Mouse (Mus musculus) heart, postnatal 0 days (tissue): Measurements from ENCODE around the gene Galnt10.

Experiments used
- CTCF ChIP-seq: IDR thresholded peaks from 2 replicates; pipeline ENCODE4 v1.5.1; 2016; ENCODE audit warnings: antibody characterized with exemption, control low read depth, low read depth
- EP300 ChIP-seq: IDR thresholded peaks from 2 replicates; pipeline ENCODE4 v1.6.1; 2016; ENCODE audit warnings: antibody characterized with exemption, low read depth

- TF ChIP-seq CTCF = no peak
- no peak for TF ChIP-seq EP300
Observed at GRCm38 (mm10) chr11:57635148-57635547, 10.1 kb upstream of the Galnt10 start.
